Mouse (Mus musculus): Measurements from ENCODE around the gene Arhgap23. TPM values are rescaled to one million over a fixed set of nuclear protein-coding genes. Genes with fewer than 3 reads are reported as not detected.

Arhgap23 gene
- total RNA-seq, 2 experiments from 2014 or later, result 6.5 to 7.1 TPM

GRCm38 (mm10) chr11:97406094-97406951 is 9.0 kb upstream of the Arhgap23 start:
- no peak for DNase-seq

GRCm38 (mm10) chr11:97407456-97407855 is 7.9 kb upstream of the Arhgap23 start:
- no peak for DNase-seq

GRCm38 (mm10) chr11:97408171-97408570 is 7.2 kb upstream of the Arhgap23 start:
- DNase-seq, result no peak

- DNase-seq, result no peak
Observed at GRCm38 (mm10) chr11:97410958-97411357, 4.4 kb upstream of the Arhgap23 start.

GRCm38 (mm10) chr11:97412117-97412516 is 3.2 kb upstream of the Arhgap23 start:
- no peak for DNase-seq

GRCm38 (mm10) chr11:97412808-97413347 is 2.5 kb upstream of the Arhgap23 start:
- DNase-seq, result no peak

- peak; percentile 77 for DNase-seq
Observed at GRCm38 (mm10) chr11:97415712-97416636, 641 bp downstream of the Arhgap23 start.

- no peak for DNase-seq
Observed at GRCm38 (mm10) chr11:97416637-97417035, 1.3 kb downstream of the Arhgap23 start.

GRCm38 (mm10) chr11:97418834-97419539 is 3.7 kb downstream of the Arhgap23 start:
- DNase-seq, result no peak

GRCm38 (mm10) chr11:97419540-97419900 is 4.2 kb downstream of the Arhgap23 start:
- no peak for DNase-seq

GRCm38 (mm10) chr11:97422507-97422906 is 7.2 kb downstream of the Arhgap23 start:
- no peak for DNase-seq

- no peak for DNase-seq
Observed at GRCm38 (mm10) chr11:97424092-97424692, 8.9 kb downstream of the Arhgap23 start.

GRCm38 (mm10) chr11:97424802-97425201 is 9.5 kb downstream of the Arhgap23 start:
- DNase-seq, result no peak

GRCm38 (mm10) chr11:97427794-97428725 is 12.7 kb downstream of the Arhgap23 start:
- DNase-seq, result peak; percentile 85

- no peak for DNase-seq
Observed at GRCm38 (mm10) chr11:97428726-97429077, 13.4 kb downstream of the Arhgap23 start.

GRCm38 (mm10) chr11:97429615-97430014 is 14.3 kb downstream of the Arhgap23 start:
- DNase-seq, result no peak

- no peak for DNase-seq
Observed at GRCm38 (mm10) chr11:97432015-97432414, 16.7 kb downstream of the Arhgap23 start.

- no peak for DNase-seq
Observed at GRCm38 (mm10) chr11:97432983-97433539, 17.7 kb downstream of the Arhgap23 start.

GRCm38 (mm10) chr11:97434121-97434520 is 18.8 kb downstream of the Arhgap23 start:
- no peak for DNase-seq
